Mouse (Mus musculus): Measurements from ENCODE around the gene Sema4g.

GRCm38 (mm10) chr19:45012219-45012618 lies 23.3 kb downstream of the Sema4g start:
- TF ChIP-seq CTCF (IDR thresholded peaks at IDR 0.05; ENCODE audit: control insufficient read depth, insufficient read depth, low read length) (no peak), POLR2A (IDR thresholded peaks at IDR 0.05; ENCODE audit: borderline replicate concordance, control insufficient read depth, low read depth, low read length) (no peak)
